Mouse (Mus musculus) heart, embryonic 16.5 days (tissue): Measurements from ENCODE around the gene Rora. TPM values are rescaled to one million over a fixed set of nuclear protein-coding genes. Genes with fewer than 3 reads are reported as not detected.
A peak's percentile ranks its signal among the peaks of the same experiment; 100 is the strongest.

Experiments used
- ATAC-seq: fragments of 200-750 bp; cut with Nextera tagmentation; replicated peaks from 2 replicates; pipeline ENCODE4 v1.8.0; 2017; ENCODE audit warnings: moderate number of reproducible peaks; ENCODE audit not compliant: insufficient read depth, low FRiP score; ENCODE audit errors: extremely low read depth
- H3K27ac ChIP-seq: fragments of 300-500 bp; sonication (generic); 2 replicates; pipeline ENCODE4 v1.5.1; 2014; ENCODE audit warnings: mild to moderate bottlenecking, low read length, control low read depth, moderate library complexity
- H3K27me3 ChIP-seq: fragments of 300-500 bp; sonication (generic); 2 replicates; pipeline ENCODE4 v1.6.1; 2014; ENCODE audit warnings: low read length, mixed read lengths; ENCODE audit not compliant: control insufficient read depth, insufficient read depth
- H3K36me3 ChIP-seq: fragments of 300-500 bp; sonication (generic); 2 replicates; pipeline ENCODE4 v1.6.1; 2014; ENCODE audit not compliant: control insufficient read depth, insufficient read depth
- H3K4me1 ChIP-seq: fragments of 300-500 bp; sonication (generic); 2 replicates; pipeline ENCODE4 v1.6.1; 2014; ENCODE audit warnings: low read length, mixed read lengths; ENCODE audit not compliant: control insufficient read depth, insufficient read depth
- H3K4me2 ChIP-seq: fragments of 300-500 bp; sonication (generic); 2 replicates; pipeline ENCODE4 v1.6.1; 2014; ENCODE audit warnings: low read depth, mild to moderate bottlenecking, control low read depth, low read length
- H3K4me3 ChIP-seq: fragments of 300-500 bp; sonication (generic); 2 replicates; pipeline ENCODE4 v1.5.1; 2014; ENCODE audit warnings: mild to moderate bottlenecking, control low read depth, low read length
- H3K9ac ChIP-seq: fragments of 300-500 bp; sonication (generic); 2 replicates; pipeline ENCODE4 v1.6.1; 2014; ENCODE audit warnings: low read length, control low read depth
- H3K9me3 ChIP-seq: fragments of 300-500 bp; sonication (generic); replicated peaks from 2 replicates; pipeline ENCODE4 v1.6.1; 2016; ENCODE audit warnings: low read length; ENCODE audit not compliant: control insufficient read depth
- WGBS: fragments of 180-500 bp; shearing (Covaris S2); extraction: QIAGEN DNeasy Blood & Tissue Kit; methylation state at CpG from one replicate; pipeline ENCODE4 v1.1.7; 2014; 5-methylcytosine and 5-hydroxymethylcytosine counted together
- polyA plus RNA-seq: library from polyadenylated mRNA; unstranded; fragments of >200 nt; fragmentation: Nextera tagmentation; extraction: Ambion mirVana; gene quantifications from 2 replicates; pipeline ENCODE4 v1.2.1, GENCODE M21; 2015

Rora gene
- polyA plus RNA-seq, 1 experiment from 2014 or later, result 9.4 TPM

DNA sequence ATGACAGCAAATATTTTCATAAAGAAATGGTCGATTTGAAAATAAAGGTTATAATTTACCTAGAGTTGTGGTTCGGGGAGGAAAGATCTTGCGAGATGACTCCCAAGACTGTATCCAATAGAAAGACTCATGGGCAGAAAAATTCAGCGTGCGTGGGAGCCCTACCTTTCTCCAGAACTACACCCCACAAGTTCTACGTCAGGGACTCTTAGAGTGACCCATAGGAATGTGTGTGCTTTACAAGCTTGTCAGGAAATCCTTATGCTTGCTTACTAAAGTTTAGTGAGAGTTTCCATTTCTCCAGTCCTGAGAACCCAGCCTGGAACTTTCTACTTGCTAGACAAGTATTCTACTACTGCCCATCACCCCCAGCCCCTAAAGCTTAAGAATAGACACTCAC, 474.7 kb downstream of the Rora start:
- Histone ChIP-seq H3K4me2 (peak overlapping the region; percentile 34; the same call in 1 of the 2 replicates), H3K4me3 (no peak overlapping the region), H3K36me3 (no peaks in the 10 kb centered on the region), H3K9ac (no peak overlapping the region), H3K27ac (no peak overlapping the region), H3K4me1 (peaks cover 24% of the 10 kb centered on the region), H3K9me3 (no peaks in the 10 kb centered on the region), H3K27me3 (no peaks in the 10 kb centered on the region)
- 55% methylated on average over 6 of the region's 6 CpGs for WGBS
- no peak for ATAC-seq

DNA sequence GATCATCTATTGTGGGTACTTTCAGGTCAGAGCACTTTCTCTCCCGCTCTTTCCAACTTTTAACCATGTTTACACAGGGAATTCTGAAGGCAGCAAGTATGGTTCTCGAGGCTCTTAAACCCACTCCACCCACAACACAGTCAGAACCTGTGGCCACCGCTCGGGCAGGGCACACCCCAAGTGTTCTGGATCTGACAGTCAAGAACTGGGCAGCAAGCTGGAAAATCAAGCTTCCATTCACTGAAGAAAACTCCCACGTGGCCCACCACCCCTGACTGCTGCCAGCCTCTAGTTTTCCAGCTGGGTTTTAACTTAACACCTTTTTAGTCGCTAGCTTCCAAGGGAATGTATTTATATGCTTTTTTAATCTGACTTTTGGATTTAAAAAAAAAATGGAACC, 479.4 kb downstream of the Rora start:
- no peaks in the 10 kb centered on the region for H3K9me3 ChIP-seq
- no peak overlapping the region for H3K9ac ChIP-seq
- no peak overlapping the region for H3K4me3 ChIP-seq
- no peak for ATAC-seq
- peaks cover 3% of the 10 kb centered on the region; the same call in 1 of the 2 replicates for H3K27me3 ChIP-seq
- H3K36me3 ChIP-seq, result no peaks in the 10 kb centered on the region
- WGBS, result 61% methylated on average over 6 of the region's 6 CpGs
- H3K27ac ChIP-seq, result no peak overlapping the region
- no peak overlapping the region for H3K4me2 ChIP-seq
- peaks cover 11% of the 10 kb centered on the region for H3K4me1 ChIP-seq

DNA sequence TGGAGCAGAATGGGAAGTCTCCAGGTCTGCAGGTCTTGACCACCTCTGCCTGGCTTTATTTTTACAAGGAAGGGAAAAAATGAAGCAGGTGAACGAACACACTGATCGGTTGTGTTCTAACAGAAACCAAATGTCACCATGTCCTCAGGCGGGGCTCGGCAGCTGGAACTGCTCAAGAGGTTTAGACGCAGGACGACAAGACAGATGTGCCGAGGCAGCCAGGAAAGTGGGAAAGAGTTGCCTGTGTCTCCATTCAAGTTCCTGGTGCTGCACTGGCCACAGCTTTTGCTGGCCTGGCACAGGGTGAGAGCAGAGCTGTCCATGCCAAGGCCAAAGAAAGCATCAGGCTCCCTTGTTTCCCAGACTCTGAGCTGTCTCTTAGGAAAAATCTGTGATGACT, 480.1 kb downstream of the Rora start:
- H3K36me3 ChIP-seq, result no peaks in the 10 kb centered on the region
- no peak overlapping the region for H3K9ac ChIP-seq
- no peaks in the 10 kb centered on the region for H3K9me3 ChIP-seq
- WGBS, result 63% methylated on average over 7 of the region's 7 CpGs
- peaks cover 3% of the 10 kb centered on the region; the same call in 1 of the 2 replicates for H3K27me3 ChIP-seq
- H3K4me1 ChIP-seq, result peaks cover 6% of the 10 kb centered on the region
- no peak overlapping the region for H3K4me2 ChIP-seq
- H3K27ac ChIP-seq, result peak overlapping the region; percentile 32; the same call in 1 of the 2 replicates
- H3K4me3 ChIP-seq, result no peak overlapping the region
- no peak; the same call in 1 of the 2 replicates for ATAC-seq

DNA sequence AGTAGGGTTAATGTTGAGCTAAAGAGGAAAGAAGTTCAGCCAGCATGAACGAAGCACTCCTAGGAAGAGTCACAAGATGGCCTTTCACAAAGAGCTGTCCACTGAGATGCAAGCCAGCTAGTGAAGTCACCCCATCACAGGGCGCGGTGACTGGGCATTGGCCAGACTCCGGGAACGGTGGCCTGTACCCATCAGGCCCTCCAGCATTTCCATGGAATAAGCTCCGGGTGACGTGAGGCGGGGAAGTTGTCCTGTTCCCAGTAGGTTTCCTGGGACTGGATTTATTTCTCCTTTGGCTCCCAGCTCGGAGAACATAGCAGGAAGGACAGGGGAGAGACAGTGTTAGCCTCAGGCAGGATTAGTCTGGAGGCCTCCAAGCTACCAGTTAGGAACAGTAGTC, 481.0 kb downstream of the Rora start:
- WGBS, result 82% methylated on average over 9 of the region's 9 CpGs
- peaks cover 3% of the 10 kb centered on the region; the same call in 1 of the 2 replicates for H3K27me3 ChIP-seq
- no peak overlapping the region for H3K9ac ChIP-seq
- H3K27ac ChIP-seq, result no peak overlapping the region
- no peaks in the 10 kb centered on the region for H3K36me3 ChIP-seq
- H3K4me1 ChIP-seq, result no peaks in the 10 kb centered on the region; the same call in 1 of the 2 replicates
- ATAC-seq, result no peak
- no peak overlapping the region for H3K4me2 ChIP-seq
- H3K9me3 ChIP-seq, result no peaks in the 10 kb centered on the region
- H3K4me3 ChIP-seq, result no peak overlapping the region

DNA sequence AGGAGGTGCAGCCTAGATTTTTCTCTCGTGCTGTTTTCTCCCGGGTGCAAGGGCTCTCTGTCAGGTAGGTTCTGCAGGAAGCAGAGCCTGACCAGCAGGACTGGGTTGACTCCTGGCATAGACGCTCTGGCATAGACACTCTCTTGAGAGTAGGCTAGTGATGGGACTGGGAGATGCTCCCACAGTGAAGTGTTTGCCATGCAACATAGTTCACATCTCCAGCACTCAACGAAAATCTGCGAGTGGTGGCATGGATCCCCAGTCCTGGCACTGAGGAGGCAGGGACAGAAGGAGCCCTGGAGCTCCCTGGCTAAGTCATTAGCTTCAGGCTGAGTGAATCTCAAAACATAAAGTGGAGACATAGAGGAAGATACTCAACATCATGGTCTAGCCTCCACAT, 483.2 kb downstream of the Rora start:
- WGBS, result 87% methylated on average over 5 of the region's 5 CpGs
- no peak overlapping the region for H3K4me2 ChIP-seq
- no peaks in the 10 kb centered on the region; the same call in 1 of the 2 replicates for H3K4me1 ChIP-seq
- H3K4me3 ChIP-seq, result no peak overlapping the region
- H3K9me3 ChIP-seq, result no peaks in the 10 kb centered on the region; the same call in 1 of the 2 replicates
- no peak overlapping the region for H3K27ac ChIP-seq
- H3K36me3 ChIP-seq, result no peaks in the 10 kb centered on the region
- no peak overlapping the region for H3K9ac ChIP-seq
- ATAC-seq, result no peak
- peaks cover 3% of the 10 kb centered on the region; the same call in 1 of the 2 replicates for H3K27me3 ChIP-seq

DNA sequence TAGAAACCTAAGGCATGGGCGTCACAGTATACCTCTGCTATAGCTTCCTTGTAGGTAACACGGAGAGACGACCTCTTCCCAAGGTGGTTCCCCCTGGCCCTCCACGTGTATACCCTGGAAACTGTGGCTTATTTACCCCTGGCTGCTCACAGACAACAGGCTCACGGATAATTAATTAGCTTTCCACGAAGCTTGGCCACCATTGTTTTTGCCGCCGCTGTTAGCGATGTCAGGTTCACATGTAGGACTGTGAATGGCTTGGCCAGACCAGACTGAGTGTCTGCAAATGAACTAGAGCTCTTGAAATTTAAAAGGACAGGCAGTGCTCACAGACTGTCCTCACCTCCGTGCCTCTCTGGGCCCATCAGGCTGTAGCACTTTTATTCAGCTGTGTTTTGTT, 483.8 kb downstream of the Rora start:
- H3K27ac ChIP-seq, result no peak overlapping the region
- ATAC-seq, result no peak
- H3K4me1 ChIP-seq, result no peaks in the 10 kb centered on the region; the same call in 1 of the 2 replicates
- peaks cover 3% of the 10 kb centered on the region; the same call in 1 of the 2 replicates for H3K27me3 ChIP-seq
- no peak overlapping the region for H3K4me3 ChIP-seq
- no peaks in the 10 kb centered on the region for H3K36me3 ChIP-seq
- WGBS, result 74% methylated on average over 10 of the region's 10 CpGs
- H3K9ac ChIP-seq, result no peak overlapping the region
- H3K9me3 ChIP-seq, result no peaks in the 10 kb centered on the region; the same call in 1 of the 2 replicates
- no peak overlapping the region for H3K4me2 ChIP-seq

DNA sequence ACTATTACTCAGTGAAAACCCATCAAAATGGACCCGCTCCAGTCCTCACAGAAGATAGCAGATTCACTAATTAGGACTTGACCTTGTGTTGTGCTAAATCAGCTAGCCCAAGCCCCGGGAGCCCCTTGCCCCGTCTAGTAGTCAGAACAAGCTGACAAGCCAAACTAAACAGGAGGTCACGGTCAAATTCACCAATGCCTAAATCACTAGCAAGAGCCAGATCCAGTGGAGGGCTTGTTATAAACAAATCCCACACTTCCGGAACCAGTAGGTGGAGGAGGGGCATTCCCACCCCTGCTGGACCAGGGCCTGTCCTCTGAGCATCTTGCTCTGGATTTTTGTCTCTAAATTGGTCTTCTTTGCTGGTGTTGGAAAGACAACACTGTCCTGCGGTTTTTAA, 486.6 kb downstream of the Rora start:
- 68% methylated on average over 6 of the region's 6 CpGs for WGBS
- no peak overlapping the region for H3K4me2 ChIP-seq
- no peak overlapping the region for H3K27ac ChIP-seq
- H3K4me1 ChIP-seq, result no peaks in the 10 kb centered on the region
- peaks cover 3% of the 10 kb centered on the region; the same call in 1 of the 2 replicates for H3K27me3 ChIP-seq
- no peaks in the 10 kb centered on the region for H3K36me3 ChIP-seq
- no peaks in the 10 kb centered on the region; the same call in 1 of the 2 replicates for H3K9me3 ChIP-seq
- no peak overlapping the region for H3K4me3 ChIP-seq
- no peak overlapping the region for H3K9ac ChIP-seq
- ATAC-seq, result no peak

DNA sequence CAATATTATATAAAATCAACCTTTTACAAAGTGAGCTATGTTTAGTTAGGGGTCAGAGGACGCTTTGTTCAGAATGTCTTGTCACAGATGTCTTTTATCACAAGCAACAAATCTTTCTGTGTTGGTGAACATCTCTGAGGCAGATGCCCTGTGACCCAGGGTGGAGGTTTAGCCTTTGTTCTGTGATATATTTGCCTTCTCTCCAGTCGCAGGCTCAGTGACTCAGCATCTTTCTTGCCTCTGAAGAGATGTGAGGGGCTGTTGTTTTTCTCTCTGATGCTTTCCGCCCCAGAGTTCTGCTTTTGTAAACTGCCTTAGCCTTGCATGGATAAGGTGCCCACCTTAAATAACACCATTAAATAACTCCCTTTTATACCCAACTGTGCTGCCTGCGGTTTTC, 488.3 kb downstream of the Rora start:
- Histone ChIP-seq H3K27me3 (no peaks in the 10 kb centered on the region), H3K27ac (no peak overlapping the region), H3K36me3 (no peaks in the 10 kb centered on the region), H3K4me1 (no peaks in the 10 kb centered on the region), H3K4me2 (no peak overlapping the region), H3K4me3 (no peak overlapping the region), H3K9me3 (peaks cover 13% of the 10 kb centered on the region), H3K9ac (no peak overlapping the region)
- WGBS, result 71% methylated on average over 4 of the region's 4 CpGs
- ATAC-seq, result no peak

DNA sequence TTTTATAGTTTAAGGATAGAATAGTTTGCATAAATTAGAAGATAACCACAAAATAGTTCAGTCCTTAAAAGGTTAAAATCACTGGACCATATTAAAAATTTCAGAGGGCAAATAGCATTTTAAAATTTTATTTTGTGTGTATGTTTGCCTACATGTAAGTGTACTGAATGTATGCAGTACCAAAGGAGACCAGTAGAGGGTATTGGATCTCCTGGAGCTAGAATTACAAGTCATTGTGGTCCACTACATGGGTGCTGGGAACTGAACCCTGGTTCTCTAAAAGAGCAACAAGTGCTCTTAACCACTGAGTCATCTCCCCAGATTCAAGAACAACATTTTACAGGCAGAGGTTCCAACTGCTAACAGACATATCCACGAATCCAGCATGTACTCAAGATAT, 493.4 kb downstream of the Rora start:
- H3K27me3 ChIP-seq, result no peaks in the 10 kb centered on the region
- H3K4me3 ChIP-seq, result no peak overlapping the region
- H3K4me1 ChIP-seq, result peaks cover 4% of the 10 kb centered on the region; the same call in 1 of the 2 replicates
- no peak overlapping the region for H3K4me2 ChIP-seq
- no peak overlapping the region for H3K27ac ChIP-seq
- peaks cover 15% of the 10 kb centered on the region for H3K9me3 ChIP-seq
- ATAC-seq, result no peak
- WGBS, result 90% methylated on average over 1 of the region's 1 CpGs
- no peaks in the 10 kb centered on the region for H3K36me3 ChIP-seq
- H3K9ac ChIP-seq, result no peak overlapping the region
